Mouse (Mus musculus) heart, postnatal 14 days (tissue): Measurements from ENCODE around the gene Gm49378. TPM values are rescaled to one million over a fixed set of nuclear protein-coding genes. Genes with fewer than 3 reads are reported as not detected.

Source experiments
- DNase-seq, 2 experiments: peaks; one replicate each; pipeline ENCODE4 v3.0.0; 2021 to 2022
- intact Hi-C: fragments of 180-260 bp; cut with DNase I; formaldehyde crosslinking; loops from one replicate; pipeline ENCODE4 v1.15.1; 2025
- long read RNA-seq, 2 experiments: library from polyadenylated mRNA; stranded (forward); transcript quantifications; one replicate each; pipeline ENCODE4 v2.0.0; 2021
- total RNA-seq, 2 experiments: library from RNA; stranded (reverse); gene quantifications; 2 replicates each; pipeline ENCODE4 v1.2.3; 2021

Gm49378 gene
- total RNA-seq = 1 to 10 TPM; 2.2 to 2.9 TPM
- long read RNA-seq, experiment 1 = 0 reads
- long read RNA-seq, experiment 2 = 0 reads

DNA sequence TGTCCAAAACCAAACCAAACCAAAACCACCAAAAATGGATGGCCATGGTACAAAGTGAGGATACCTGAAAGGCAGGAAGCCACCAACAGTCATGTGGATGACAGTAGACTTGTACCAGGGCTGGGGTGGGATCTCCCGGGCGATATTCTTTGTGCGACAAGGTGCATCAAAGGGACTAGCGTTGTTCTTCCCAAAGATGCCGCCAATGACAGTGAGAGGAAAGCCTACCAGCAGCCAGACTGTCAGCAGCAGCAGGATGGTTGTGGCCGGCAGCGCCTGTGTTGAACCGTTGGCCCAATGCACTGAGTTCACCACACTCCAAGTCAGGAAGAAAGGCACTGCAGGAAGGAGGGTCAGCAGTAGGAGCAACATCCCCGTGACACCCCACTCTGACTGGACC lies at the start of gene Gm49378:
Gene Gm49378, minus strand, starts transcription at position 101 of the 400 bp plus-strand sequence.
- intact Hi-C loops = no loop called here
- no peak for DNase-seq

DNA sequence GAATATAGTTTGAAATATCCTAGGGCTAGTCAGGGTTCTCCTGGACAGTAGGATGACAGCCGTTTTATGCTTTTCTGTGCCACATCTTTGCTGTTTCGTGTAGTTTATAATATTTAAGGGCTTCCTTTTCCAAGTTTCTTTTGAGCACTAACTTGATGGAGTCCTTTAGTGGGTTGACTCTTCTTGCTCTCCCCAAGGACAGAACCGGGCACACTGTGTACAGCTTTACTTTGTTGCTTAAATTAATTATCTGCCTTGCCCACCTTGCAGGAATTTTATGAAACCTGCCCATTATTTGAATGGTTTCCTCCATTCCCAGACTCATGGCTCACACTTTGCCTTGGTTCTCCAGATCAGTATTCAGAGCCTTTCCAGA lies 44.4 kb upstream of the Gm49378 start:
- intact Hi-C loops = loop anchor here (1.0 to 2.0 kb wide), 2 partner anchors 39 to 61 kb away; no protein-coding TSS in a partner anchor
- no peak for DNase-seq

DNA sequence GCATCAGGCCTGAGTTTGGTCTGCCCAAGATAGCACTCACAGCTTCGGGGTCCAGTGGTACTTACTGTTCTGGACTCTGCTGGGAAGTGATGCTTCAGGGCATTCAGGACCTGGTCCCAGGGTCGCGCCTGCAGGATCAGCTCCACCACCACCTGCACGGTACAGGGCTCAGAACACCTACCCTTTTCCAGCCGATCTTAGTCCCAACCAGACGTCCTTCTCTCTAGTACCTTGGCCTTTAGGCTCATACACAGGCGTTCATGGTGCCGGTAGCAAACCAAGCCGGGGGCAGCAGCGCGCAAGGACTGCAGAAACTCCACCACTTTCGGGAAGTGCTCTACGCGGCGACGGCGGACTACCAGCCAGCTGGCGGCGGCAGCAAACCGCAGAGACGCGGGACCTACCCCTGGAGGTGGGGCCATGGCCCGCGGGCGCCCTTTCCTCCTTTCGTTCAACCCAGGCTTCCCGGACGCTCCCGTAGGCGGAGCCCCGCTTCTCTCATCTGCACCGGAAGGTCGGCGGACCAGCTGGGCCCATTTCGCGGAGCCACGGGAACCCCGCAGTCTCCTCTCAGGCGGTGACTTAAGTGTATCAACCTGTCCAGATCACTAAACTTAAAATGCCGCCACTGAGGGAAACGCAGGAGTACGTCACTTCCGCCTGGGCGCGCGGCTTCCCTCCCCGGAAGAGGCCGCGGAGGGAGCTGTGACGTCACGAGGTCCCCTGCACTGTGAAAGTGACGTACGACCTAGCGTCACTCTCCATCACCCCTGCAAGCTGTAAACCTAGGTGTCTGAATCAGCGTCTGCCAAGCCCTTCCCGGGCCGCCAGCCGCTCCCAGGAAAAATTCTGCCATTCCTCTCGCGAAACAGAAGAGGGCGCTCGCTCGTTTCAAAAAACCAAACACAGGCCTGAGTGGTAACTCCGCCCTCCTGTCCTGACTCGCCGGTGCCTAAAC lies 43.7 kb upstream of the Gm49378 start, which contains the start of gene Tinf2:
Gene Tinf2, minus strand, starts transcription at position 661 of the 958 bp plus-strand sequence.
- DNase-seq = peak; percentile 92 to 94
- intact Hi-C loops = loop anchor here (1.0 to 2.0 kb wide), 2 partner anchors 39 to 62 kb away; no protein-coding TSS in a partner anchor

DNA sequence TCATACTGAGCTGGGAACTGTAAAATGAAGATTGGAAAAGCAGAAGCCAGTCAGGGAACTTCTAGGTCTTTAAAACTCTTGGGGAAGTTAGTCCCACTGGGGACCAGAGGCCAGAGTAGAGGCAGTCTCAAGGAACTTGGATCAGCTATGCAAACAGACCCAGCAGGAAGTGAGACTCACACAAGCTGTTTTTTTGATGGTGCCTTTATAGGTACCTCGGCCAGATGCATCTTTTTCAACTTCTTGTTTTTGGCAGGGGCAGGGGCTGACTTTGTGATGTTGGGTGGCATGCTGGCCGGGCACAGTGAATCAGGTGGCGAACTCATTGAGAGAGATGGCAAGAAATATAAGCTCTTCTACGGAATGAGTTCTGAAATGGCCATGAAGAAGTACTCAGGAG lies 39.9 kb upstream of the Gm49378 start:
- no peak for DNase-seq
- intact Hi-C loops = no loop called here

DNA sequence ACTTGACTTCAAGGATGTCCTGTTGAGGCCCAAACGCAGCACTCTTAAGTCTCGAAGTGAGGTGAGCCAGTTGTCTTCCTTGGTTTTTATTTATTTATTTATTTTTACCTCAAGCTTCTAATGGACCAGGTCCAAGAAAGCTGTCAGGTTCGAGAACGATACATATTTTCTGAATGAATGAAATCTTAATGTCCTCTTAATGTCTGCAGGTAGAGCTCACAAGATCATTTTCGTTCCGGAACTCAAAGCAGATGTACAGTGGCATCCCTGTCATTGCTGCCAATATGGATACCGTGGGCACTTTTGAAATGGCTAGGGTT lies 35.0 kb upstream of the Gm49378 start:
- DNase-seq = no peak
- intact Hi-C loops = loop anchor here (5.0 kb wide), 1 partner anchor 40 kb away; no protein-coding TSS in a partner anchor

DNA sequence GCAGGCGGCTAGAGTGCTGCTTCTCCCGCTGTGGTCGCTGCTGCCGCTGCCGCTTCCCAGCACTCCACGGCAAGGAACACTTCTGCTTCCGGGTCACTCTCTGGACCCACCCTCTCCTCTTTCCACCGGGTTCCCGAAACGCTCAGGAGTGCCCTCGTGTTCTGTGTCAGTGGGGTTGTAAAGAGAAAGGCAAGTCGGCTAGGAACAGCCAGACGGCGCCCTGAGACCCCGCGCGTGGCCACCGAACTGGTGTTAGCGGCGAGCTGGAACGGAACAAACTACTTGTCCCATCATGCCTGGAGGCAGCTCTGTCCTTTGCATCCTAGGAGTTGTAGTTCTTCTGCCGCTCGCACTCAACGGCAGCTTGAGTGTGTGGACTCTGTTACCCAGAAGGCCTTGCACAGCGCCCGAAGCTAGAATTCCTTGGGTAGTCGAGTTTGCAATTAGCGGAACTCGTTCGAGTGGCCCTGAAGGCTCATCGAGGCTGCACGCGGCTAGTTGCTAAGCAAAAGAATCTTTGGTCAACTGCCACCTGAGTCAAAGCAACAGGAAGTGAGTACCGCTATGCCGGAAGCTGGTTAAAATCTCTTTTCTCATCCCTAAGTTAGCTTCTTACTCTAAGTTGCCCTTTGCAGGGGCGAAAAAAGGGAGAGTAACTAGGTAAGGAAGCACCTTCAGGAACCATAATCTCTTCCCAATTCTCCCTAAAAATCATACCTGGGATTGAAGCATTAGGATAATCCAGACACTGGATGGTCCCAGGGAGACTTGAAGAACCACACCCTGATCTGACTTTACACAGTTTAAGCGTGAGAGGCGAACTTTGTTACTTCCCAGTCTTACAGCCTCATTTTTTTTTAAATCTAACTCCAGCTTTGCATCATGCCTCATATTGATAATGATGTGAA lies 34.4 kb upstream of the Gm49378 start, which contains the start of the genes Gmpr2 and Nedd8:
Gene Gmpr2, plus strand, starts transcription at position 109 of the 908 bp plus-strand sequence.
Gene Nedd8, minus strand, starts transcription at position 292 of the 908 bp plus-strand sequence.
- intact Hi-C loops = loop anchor here (5.0 kb wide), 1 partner anchor 40 kb away; no protein-coding TSS in a partner anchor
- DNase-seq = peak; percentile 82 to 83

DNA sequence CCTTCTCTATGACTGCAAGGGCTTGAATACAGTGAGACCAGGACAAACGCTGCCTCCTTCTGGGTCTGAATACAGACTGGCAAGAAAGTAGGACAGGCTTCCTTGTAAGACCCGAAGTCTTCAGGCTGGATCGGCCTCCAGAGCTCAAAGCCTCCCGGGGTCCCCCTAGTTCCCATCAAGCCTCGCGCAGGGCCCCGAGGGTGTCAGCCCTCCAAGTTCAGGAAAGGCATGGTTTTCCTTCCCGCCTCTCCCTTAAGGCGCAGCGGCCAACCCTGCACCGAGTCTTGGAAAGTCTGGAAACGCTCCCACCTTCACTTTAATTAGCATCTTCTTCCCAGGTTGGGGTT lies 33.8 kb upstream of the Gm49378 start:
- intact Hi-C loops = loop anchor here (5.0 kb wide), 1 partner anchor 39 kb away; no protein-coding TSS in a partner anchor
- no peak for DNase-seq

DNA sequence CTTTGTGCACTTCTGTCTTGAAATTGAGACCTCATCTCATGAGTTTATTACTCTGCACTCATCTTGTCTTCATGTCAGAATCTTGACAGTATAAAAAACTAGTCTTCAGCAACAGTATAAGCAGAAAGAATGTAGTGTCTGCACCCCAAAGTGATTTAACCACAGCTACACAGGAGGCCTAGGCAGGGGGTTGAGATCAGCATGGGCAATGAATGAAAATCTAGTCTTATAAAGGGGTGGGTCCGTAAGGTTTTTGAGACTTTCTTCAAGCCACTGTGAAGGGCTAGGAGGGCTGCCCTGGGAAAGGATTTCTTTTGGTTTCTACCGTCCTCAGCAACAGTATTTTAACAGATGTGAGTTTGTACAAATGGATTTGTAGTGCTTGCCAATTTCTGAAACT lies 22.9 kb upstream of the Gm49378 start:
- intact Hi-C loops = no loop called here
- no peak for DNase-seq

DNA sequence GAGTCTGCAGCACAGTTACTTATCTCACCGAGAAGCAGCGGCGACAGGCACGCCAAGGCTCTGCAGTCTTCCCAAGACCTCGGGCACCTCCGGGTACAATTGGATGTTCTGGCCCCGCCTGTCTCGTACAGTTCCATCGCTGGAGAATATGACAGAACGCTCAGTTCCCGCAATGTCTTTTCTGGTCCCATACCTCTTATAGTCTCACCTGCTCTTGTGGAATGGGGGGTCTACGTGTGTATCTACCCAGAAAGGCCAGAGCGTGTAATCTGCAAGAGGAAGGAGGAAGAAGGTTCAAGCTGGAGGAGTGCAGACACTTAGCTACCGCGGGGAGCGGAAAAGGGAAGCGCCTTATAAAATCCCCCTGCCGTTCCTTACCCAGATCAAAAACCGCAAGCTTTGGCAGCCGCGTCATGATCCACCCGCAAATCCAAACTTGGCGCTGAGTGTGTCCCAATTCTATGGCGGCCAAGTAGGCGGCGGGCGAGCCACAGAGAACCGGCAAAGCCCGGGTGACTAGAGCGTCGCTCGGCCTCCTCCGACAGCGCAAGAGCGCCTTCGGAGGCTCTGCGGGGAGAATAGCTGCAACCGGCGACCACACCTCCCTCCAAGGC lies 22.4 kb upstream of the Gm49378 start, which contains the start of gene Mdp1:
Gene Mdp1, minus strand, starts transcription at position 549 of the 614 bp plus-strand sequence.
- DNase-seq = peak; percentile 80 to 83
- intact Hi-C loops = loop anchor here (2.0 kb wide), 1 partner anchor 15 kb away; no protein-coding TSS in a partner anchor

DNA sequence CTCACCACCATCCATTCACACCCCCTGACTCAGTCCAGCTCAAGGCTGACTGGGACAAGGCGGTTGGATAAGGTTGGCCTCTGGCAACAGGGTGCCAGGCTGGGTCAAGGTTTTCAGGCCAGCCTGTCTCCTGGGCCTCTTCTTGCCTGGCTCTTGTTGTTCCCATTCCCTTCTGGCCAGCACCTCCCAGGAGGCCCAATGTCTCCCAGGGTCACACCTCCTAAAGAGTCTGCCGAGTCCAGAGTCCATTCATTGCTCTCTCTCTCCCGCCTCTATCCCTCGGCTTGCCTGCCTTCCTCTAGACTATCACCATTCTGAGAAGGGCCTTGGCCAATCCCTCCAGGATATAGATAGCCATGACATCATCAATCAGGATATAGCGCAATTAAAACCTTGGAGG lies 20.3 kb upstream of the Gm49378 start:
- intact Hi-C loops = loop anchor here (2.0 kb wide), 1 partner anchor 13 kb away; no protein-coding TSS in a partner anchor
- no peak for DNase-seq

DNA sequence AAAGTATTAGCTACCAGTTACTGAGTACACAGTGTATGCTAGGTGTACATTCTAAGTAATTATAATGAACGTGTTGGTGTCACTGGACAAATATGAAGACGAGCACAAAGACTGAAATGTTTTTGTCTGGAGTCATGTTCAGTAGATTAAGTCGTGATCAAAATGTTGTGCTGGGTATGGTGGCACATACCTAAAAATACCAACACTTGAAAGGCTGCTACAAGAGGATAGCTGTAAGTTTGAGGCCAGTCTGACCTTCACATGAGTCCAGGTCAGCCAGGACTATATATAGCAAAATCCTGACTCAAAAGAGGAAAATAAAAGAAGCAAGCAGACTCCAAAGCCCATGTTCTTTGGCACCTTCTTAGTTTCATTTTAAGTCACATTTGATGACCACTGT lies 19.2 kb upstream of the Gm49378 start:
- no peak for DNase-seq

DNA sequence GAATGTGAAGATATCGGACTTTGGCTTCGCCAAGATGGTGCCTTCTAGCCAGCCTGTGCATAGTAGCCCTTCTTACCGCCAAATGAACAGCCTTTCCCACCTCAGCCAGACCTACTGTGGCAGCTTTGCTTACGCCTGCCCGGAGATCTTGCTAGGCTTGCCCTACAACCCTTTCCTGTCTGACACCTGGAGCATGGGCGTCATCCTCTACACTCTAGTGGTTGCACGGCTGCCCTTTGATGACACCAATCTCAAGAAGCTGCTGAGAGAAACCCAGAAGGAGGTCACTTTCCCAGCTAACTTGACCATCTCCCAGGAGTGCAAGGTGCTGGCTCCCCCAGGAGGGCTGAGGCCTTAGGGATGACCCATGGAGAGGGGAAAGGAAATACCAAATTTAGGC lies 13.8 kb upstream of the Gm49378 start:
- DNase-seq = no peak
- intact Hi-C loops = no loop called here

More for the DNA sequence above, 19.2 kb upstream of the Gm49378 start:
- intact Hi-C loops = no loop called here

DNA sequence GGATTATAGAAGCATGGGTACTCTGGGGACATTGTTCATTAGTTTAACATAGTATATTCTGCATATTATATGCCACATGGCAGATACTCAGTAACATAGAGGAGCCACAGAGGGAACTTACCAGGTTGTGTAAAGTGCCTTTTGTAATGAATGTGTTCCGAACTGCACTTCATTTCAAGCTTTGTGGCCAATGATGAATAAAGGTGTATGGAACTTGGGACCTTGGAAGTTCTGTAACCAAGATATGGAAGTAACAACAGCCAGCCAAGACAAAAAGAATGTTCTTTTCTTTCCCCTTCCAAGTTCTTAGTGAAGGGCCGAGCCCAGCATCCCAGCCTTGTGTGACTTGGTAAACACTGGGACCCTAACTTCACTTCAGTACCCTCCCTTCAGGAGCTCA lies 12.2 kb upstream of the Gm49378 start, which contains the start of gene Tssk4:
Gene Tssk4, plus strand, starts transcription at position 301 of the 400 bp plus-strand sequence.
- no peak for DNase-seq
- intact Hi-C loops = no loop called here

DNA sequence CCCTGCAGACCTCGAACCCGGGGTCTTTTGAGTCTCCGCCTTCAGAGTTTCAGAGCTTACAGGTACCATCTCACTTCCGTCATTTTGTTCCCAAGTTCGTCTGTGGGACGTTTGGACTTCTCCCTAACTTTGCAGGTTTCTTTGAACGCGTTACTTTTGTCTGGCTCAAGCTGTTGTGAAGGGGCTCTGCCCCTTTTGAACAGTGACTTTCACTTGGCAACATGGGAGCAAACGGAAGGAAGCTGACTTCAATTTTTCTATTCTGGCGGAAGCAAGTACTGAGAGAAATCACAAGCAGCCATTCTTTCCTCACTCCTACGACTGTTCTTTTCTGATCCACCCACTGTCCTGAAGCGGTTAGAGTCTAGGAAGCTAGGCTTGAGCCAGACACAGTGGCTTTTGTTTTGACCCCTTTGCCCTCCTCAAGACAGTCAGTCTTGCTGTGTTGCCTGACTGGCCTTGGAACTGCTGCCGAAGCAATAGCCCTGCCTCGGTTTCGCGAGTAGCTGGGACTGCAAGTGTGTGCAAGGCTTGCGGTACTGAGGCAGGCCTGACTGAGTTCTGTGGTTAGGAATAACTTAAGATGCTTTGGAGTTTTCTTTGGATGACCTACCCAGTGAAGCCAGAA lies 6.7 kb upstream of the Gm49378 start:
- DNase-seq = peak in 1 of 2 experiments; percentile 16
- intact Hi-C loops = loop anchor here (2.0 kb wide), 1 partner anchor 14 kb away; no protein-coding TSS in a partner anchor

DNA sequence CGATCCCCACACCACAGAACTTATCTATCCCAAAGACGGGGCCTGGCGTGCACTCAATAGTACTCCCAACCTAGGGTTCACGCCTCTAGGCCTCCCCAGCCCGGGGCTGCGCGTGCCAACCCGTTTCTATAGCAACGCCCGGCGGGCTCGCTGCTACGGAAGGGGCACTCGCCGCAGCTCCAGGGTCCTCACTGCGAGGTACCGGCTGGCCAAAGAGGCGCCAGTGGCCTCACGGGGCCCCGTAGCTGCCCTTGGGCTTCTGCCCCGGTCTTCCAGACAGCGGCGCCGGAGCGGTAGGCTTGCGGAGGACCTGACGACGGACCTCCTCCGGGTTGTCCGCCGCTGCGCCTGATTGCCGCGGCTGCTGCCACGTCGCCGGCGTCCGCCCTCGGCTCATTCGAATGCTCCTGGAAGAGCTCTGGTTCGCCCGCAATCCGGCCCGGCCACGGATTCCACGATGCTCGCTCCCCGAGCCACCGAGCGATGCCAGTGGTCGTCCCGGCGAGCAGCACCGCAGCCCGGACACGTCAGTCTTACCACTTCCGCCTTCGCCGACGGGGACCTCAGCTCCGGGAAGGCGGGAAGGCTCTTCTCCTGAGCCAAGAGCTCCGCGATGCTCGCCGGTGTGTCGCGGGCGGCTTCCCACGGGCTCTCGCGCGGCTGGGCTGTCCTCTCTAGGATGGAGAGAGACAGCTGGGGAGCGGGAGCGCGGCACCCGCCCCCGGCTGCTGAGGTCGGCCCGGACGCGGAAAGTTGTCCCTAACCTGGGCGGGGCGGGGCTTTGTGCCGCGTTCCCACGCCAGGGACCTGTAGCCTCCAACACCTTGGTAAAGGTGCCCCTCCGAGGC lies 5.6 kb upstream of the Gm49378 start, which contains the start of gene Tm9sf1:
Gene Tm9sf1, minus strand, starts transcription at position 747 of the 848 bp plus-strand sequence.
- DNase-seq = peak; percentile 89
- intact Hi-C loops = no loop called here

DNA sequence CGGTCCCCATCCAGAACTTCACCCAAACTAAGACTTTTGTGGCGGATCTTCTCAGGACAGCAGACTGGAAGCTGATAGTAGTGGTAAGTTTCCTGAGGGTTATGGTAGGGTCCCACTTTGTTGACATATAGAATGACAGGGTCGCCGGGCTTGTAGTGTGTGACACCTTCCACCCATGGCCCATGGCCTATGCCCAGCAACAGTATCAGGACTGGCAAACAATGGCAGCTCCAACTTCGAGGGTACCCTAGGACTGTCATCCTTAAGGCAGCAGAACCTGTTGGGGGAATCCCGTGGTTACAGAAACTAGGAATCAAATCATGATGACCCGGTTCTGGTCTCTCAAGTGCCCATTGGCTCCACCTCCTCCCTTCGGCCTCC lies 5.0 kb upstream of the Gm49378 start:
- DNase-seq = no peak
- intact Hi-C loops = no loop called here

DNA sequence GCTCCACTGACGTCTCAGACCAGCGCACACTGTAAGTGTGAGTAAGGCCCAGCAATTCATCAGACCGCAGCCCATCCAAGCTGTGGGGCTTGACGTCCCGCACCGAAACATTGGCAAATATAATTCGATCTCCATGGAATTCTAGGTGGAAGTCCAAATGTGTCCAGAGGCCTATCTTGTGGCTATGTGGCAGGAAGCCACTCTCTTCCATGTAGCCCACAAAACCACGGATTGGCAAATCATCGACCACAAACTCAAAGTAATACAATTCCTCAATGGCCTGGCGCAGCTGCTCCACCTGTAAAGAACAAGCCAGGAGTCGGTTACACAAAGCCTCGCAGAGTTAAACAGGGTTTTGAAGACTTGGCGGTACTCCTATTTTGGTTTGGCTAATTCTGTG lies 3.6 kb upstream of the Gm49378 start:
- intact Hi-C loops = no loop called here
- no peak for DNase-seq

DNA sequence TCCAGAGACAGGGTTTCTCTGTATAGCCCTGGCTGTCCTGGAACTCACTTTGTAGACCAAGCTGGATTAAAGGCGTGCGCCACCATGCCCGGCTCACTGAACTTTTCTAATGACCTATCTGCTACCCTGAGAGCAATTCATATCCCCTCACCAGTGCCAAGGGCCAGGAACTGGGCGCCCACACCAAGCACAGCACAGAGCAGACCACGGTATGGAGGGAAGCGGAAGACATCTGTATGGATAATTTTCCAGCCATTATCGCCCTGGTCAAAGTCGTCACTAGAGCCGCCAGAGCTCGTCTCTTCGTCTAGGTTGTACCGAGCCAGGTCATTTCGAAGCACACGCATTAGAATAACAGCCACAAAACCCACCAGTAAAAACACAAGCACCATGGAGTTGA lies 3.1 kb upstream of the Gm49378 start:
- DNase-seq = no peak
- intact Hi-C loops = no loop called here
